15 mouse cellular contexts compared by ENCODE assay signal in the genomic region with DNA sequence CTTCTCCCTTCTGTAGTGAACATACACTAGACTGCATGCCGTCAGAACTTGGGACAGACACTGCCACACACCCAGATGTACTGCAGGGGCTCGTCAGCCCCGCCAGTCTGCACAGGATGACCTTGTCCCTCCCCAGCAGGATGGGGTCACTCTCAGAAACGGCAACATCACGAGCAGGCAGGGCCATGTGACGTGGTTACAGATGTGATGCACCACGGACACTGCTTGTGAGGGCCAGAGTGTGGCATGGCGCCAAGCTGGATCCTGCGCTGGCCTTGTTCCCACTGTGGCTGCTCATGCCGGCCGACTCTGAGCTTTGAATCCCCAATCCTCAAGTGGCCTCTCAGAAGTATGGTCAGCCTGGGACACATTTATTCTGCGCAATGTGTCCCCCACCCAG. TPM values are rescaled to one million over a fixed set of nuclear protein-coding genes. Genes with fewer than 3 reads are reported as not detected.
DNase-seq lines count a peak whose midpoint lies in the region; ATAC-seq lines count a peak whose summit lies in the region.
"Had no signal": no experiment of that assay in that cellular context is flagged by ENCODE, and none has a peak within 500 bp of the region (broad histone marks: within the 10 kb centered on the region; RNA-seq: fewer than 3 reads in every experiment).

No protein-coding gene starts in this region.

- H3K4me2 ChIP-seq in limb, embryonic 15.5 days, result no peak overlapping the region
- H3K4me2 ChIP-seq: forebrain, embryonic 15.5 days; heart, embryonic 12.5 days; liver, embryonic 11.5 days; midbrain, embryonic 11.5 days had no signal

- H3K9ac ChIP-seq in limb, embryonic 15.5 days, result no peak overlapping the region
- H3K9ac ChIP-seq: forebrain, embryonic 15.5 days; heart, embryonic 12.5 days had no signal

- 0 out of 2 replicates have a peak, but pooled peaks have one; percentile 27 for ATAC-seq in limb, embryonic 15.5 days (ENCODE audit: insufficient number of reproducible peaks, low FRiP score, low TSS enrichment, low read depth)
- ATAC-seq: forebrain, embryonic 15.5 days had no signal

- no peak overlapping the region for H3K27ac ChIP-seq in limb, embryonic 15.5 days
- H3K27ac ChIP-seq in limb, embryonic 10.5 days, result no peak overlapping the region
- H3K27ac ChIP-seq: forebrain, embryonic 15.5 days had no signal

- peak; percentile 28 for DNase-seq in cerebellum, adult 11-12 months
- no peak for DNase-seq in cerebellum, postnatal 25 days
- DNase-seq in limb, embryonic 10.5 days (ENCODE audit: low spot score), result no peak
- peak; percentile 76 for DNase-seq in adrenal gland, adult 8-10 months
- peak; percentile 34 for DNase-seq in lung, postnatal 14 days
- DNase-seq in right cerebral cortex, postnatal 10 days (ENCODE audit: low spot score in 2 of 2), result no peak
- no peak for DNase-seq in gastrocnemius, postnatal 4 days (ENCODE audit: low spot score in 2 of 2)
- DNase-seq: gastrocnemius, postnatal 25 days; thymus, postnatal 4 days had no signal

- WGBS in limb, embryonic 15.5 days, result 83% methylated on average over 12 of the region's 12 CpGs
- 94% methylated on average over 12 of the region's 12 CpGs for WGBS in limb, embryonic 10.5 days

- no peaks in the 10 kb centered on the region for H3K4me1 ChIP-seq in limb, embryonic 15.5 days
- no peaks in the 10 kb centered on the region for H3K4me1 ChIP-seq in limb, embryonic 10.5 days
- H3K4me1 ChIP-seq: forebrain, embryonic 15.5 days; heart, embryonic 12.5 days had no signal

- H3K27me3 ChIP-seq in limb, embryonic 15.5 days, result no peaks in the 10 kb centered on the region
- no peaks in the 10 kb centered on the region for H3K27me3 ChIP-seq in limb, embryonic 10.5 days (ENCODE audit: low read depth, poor library complexity, severe bottlenecking)
- H3K27me3 ChIP-seq: CH12.LX; forebrain, embryonic 15.5 days; heart, embryonic 12.5 days had no signal

- H3K9me3 ChIP-seq in limb, embryonic 15.5 days, result no peaks in the 10 kb centered on the region
- no peaks in the 10 kb centered on the region for H3K9me3 ChIP-seq in limb, embryonic 10.5 days (replicated peaks)
- H3K9me3 ChIP-seq: forebrain, embryonic 15.5 days; heart, embryonic 12.5 days had no signal

- peaks cover 97% of the 10 kb centered on the region for H3K36me3 ChIP-seq in limb, embryonic 15.5 days
- H3K36me3 ChIP-seq in limb, embryonic 10.5 days, result peaks cover 98% of the 10 kb centered on the region

- no peak overlapping the region for H3K4me3 ChIP-seq in limb, embryonic 15.5 days
- no peak overlapping the region for H3K4me3 ChIP-seq in limb, embryonic 10.5 days
- H3K4me3 ChIP-seq: forebrain, embryonic 15.5 days; heart, embryonic 12.5 days had no signal

RNA-seq across cellular contexts. Expression of a gene that starts 58.0 kb away (rescaled TPM):
- polyA plus RNA-seq in limb, embryonic 15.5 days (2015; fragmentation: Nextera tagmentation; extraction: Ambion mirVana), result 85.4 and 96.3 TPM in 2 replicates
- 69.5 and 83.2 TPM in 2 replicates for polyA plus RNA-seq in limb, embryonic 10.5 days (2016; fragmentation: Nextera tagmentation; extraction: Ambion mirVana)
- total RNA-seq in adrenal gland, adult 8-10 months (2022), result 100 to 1,000 TPM; 253 to 392 (median 313) TPM
- 100 to 1,000 TPM; 115 TPM for total RNA-seq in gastrocnemius, postnatal 4 days (2021)

Comparison
In these comparisons a context has a peak if more than half of its experiments do, and no peak if none do; other contexts are left out.
1. DNase-seq: peak in cerebellum, adult 11-12 months (single experiment), adrenal gland, adult 8-10 months (single experiment) and lung, postnatal 14 days (single experiment); none in cerebellum, postnatal 25 days (0 of 2), limb, embryonic 10.5 days (single experiment), right cerebral cortex, postnatal 10 days (0 of 2) and gastrocnemius, postnatal 4 days (0 of 2).